Mouse (Mus musculus) ovary, adult 18-20 months (tissue): ENCODE data around the gene Trp53rkb.

Source experiments
- DNase-seq: peaks from one replicate; pipeline ENCODE4 v3.0.0; 2022; ENCODE audit warnings: low spot score, mixed read lengths

Trp53rkb gene

GRCm38 (mm10) chr2:166799615-166800472, 7.5 kb downstream of the Trp53rkb start:
- DNase-seq, result no peak

- no peak for DNase-seq
Measured at GRCm38 (mm10) chr2:166800473-166800857, 8.1 kb downstream of the Trp53rkb start.

GRCm38 (mm10) chr2:166801436-166801835, 9.1 kb downstream of the Trp53rkb start:
- DNase-seq, result no peak

- no peak for DNase-seq
Measured at GRCm38 (mm10) chr2:166803298-166803697, 11.0 kb downstream of the Trp53rkb start.

- peak; percentile 82 for DNase-seq
Measured at GRCm38 (mm10) chr2:166805250-166806172, 13.2 kb downstream of the Trp53rkb start, which contains the start of gene Arfgef2. Gene Arfgef2, plus strand, starts transcription at chr2:166805588.

GRCm38 (mm10) chr2:166806173-166806705, 13.9 kb downstream of the Trp53rkb start:
- DNase-seq, result no peak

GRCm38 (mm10) chr2:166806813-166807212, 14.5 kb downstream of the Trp53rkb start:
- DNase-seq, result no peak

- no peak for DNase-seq
Measured at GRCm38 (mm10) chr2:166809499-166809898, 17.2 kb downstream of the Trp53rkb start.

GRCm38 (mm10) chr2:166810821-166811220, 18.5 kb downstream of the Trp53rkb start:
- no peak for DNase-seq

- DNase-seq, result no peak
Measured at GRCm38 (mm10) chr2:166818463-166819143, 26.3 kb downstream of the Trp53rkb start.

GRCm38 (mm10) chr2:166819849-166820248, 27.5 kb downstream of the Trp53rkb start:
- no peak for DNase-seq

GRCm38 (mm10) chr2:166820844-166821243, 28.5 kb downstream of the Trp53rkb start:
- DNase-seq, result no peak

GRCm38 (mm10) chr2:166821406-166821805, 29.1 kb downstream of the Trp53rkb start:
- no peak for DNase-seq

- no peak for DNase-seq
Measured at GRCm38 (mm10) chr2:166822119-166822826, 29.9 kb downstream of the Trp53rkb start.

GRCm38 (mm10) chr2:166822901-166823300, 30.6 kb downstream of the Trp53rkb start:
- no peak for DNase-seq

- DNase-seq, result no peak
Measured at GRCm38 (mm10) chr2:166824386-166824785, 32.1 kb downstream of the Trp53rkb start.

- DNase-seq, result no peak
Measured at GRCm38 (mm10) chr2:166824998-166825397, 32.7 kb downstream of the Trp53rkb start.

- no peak for DNase-seq
Measured at GRCm38 (mm10) chr2:166826491-166827224, 34.3 kb downstream of the Trp53rkb start.

- no peak for DNase-seq
Measured at GRCm38 (mm10) chr2:166828306-166828705, 36.0 kb downstream of the Trp53rkb start.

GRCm38 (mm10) chr2:166830350-166830749, 38.0 kb downstream of the Trp53rkb start:
- no peak for DNase-seq
